Mouse (Mus musculus) kidney, adult 2 months (tissue): ENCODE data around the gene Xpo4.
"Not testable (repeated sequence)": the region's sequence is repeated elsewhere in the genome, so short reads cannot be mapped to it uniquely, and the experiment has no call there.

Experiments
- CTCF ChIP-seq: fragments of 200-500 bp; conservative IDR thresholded peaks from 2 replicates; pipeline ENCODE4 v1.5.1; 2011; ENCODE audit warnings: low read depth, mild to moderate bottlenecking, control low read depth, low read length, moderate library complexity, mixed read lengths; ENCODE audit not compliant: insufficient read depth, insufficient read length
- POLR2A ChIP-seq: fragments of 200-500 bp; IDR thresholded peaks from one replicate; pipeline ENCODE4 v1.6.1; 2011; ENCODE audit warnings: low read depth, low read length, control low read depth

GRCm38 (mm10) chr14:57656519-57656918 lies 8.7 kb downstream of the Xpo4 start:
- not testable (repeated sequence) for TF ChIP-seq POLR2A, CTCF
